Mouse (Mus musculus): ENCODE measurements around the gene Gsto1. TPM values are rescaled to one million over a fixed set of nuclear protein-coding genes. Genes with fewer than 3 reads are reported as not detected.

Gene Gsto1
- polyA plus RNA-seq, 1 experiment from 2014 or later: 77.5 TPM

GRCm38 (mm10) chr19:47914191-47914590, 59.4 kb downstream of the Gsto1 start:
- Histone ChIP-seq H3K27ac (replicated peaks) (no peak overlapping the region), H3K36me3 (no peaks in the 10 kb centered on the region), H3K9ac (replicated peaks) (no peak overlapping the region), H3K4me3 (no peak overlapping the region), H3K4me2 (replicated peaks) (no peak overlapping the region), H3K4me1 (peaks cover 43% of the 10 kb centered on the region), H3K9me3 (no peaks in the 10 kb centered on the region), H3K27me3 (no peaks in the 10 kb centered on the region)
- ATAC-seq (ENCODE audit: low FRiP score, low read depth): no peak
- WGBS: 94% methylated on average over 4 of the region's 4 CpGs

Other genes with a start within 250 kb of the Gsto1 start
- gene Col17a1, start 162.9 kb upstream of the Gsto1 start, polyA plus RNA-seq (2016; fragmentation: Nextera tagmentation; extraction: Ambion mirVana): 0.26 and 0.66 TPM in 2 replicates
- 238 and 263 TPM in 2 replicates for gene Sfr1, start 123.3 kb upstream of the Gsto1 start, polyA plus RNA-seq (2016; fragmentation: Nextera tagmentation; extraction: Ambion mirVana)
- 0.73 and 1.5 TPM in 2 replicates for gene Gsto2, start 10.6 kb downstream of the Gsto1 start, polyA plus RNA-seq (2016; fragmentation: Nextera tagmentation; extraction: Ambion mirVana)
- gene Cfap43, start 64.3 kb downstream of the Gsto1 start, polyA plus RNA-seq (2016; fragmentation: Nextera tagmentation; extraction: Ambion mirVana): 0.13 and 0.14 TPM in 2 replicates
- 16.3 and 18.9 TPM in 2 replicates for gene Itprip, start 64.3 kb downstream of the Gsto1 start, polyA plus RNA-seq (2016; fragmentation: Nextera tagmentation; extraction: Ambion mirVana)
- 0.20 and 0.27 TPM in 2 replicates for gene Cfap58, start 82.7 kb downstream of the Gsto1 start, polyA plus RNA-seq (2016; fragmentation: Nextera tagmentation; extraction: Ambion mirVana)

Data from midbrain, embryonic 12.5 days (tissue).